Mouse (Mus musculus) MEL (cell line): Measurements from ENCODE around the gene Gpr89.

ENCODE experiments used
- CTCF ChIP-seq, 3 experiments: IDR thresholded peaks in 2 of 3; conservative IDR thresholded peaks in 1 of 3; 2 replicates each; pipeline ENCODE4 v1.5.1; 2011 to 2012; ENCODE audit warnings: low read length in 3 of 3, low read depth in 2 of 3, mild to moderate bottlenecking in 2 of 3, improper control_type of control experiment in 1 of 3, inconsistent platforms in 1 of 3, mixed read lengths in 1 of 3, moderate library complexity in 1 of 3; ENCODE audit not compliant: control insufficient read depth in 1 of 3, insufficient read depth in 1 of 3, poor library complexity in 1 of 3, severe bottlenecking in 1 of 3
- ELF1 ChIP-seq: IDR thresholded peaks from 2 replicates; pipeline ENCODE4 v1.6.1; 2014; ENCODE audit warnings: low read depth, mild to moderate bottlenecking, inconsistent platforms, low read length, improper control_type of control experiment, moderate library complexity
- EP300 ChIP-seq, 2 experiments: IDR thresholded peaks; 2 replicates each; pipeline ENCODE4 v1.6.1; 2011; ENCODE audit warnings: improper control_type of control experiment in 2 of 2, low read length in 2 of 2, low read depth in 1 of 2, mild to moderate bottlenecking in 1 of 2
- RAD21 ChIP-seq: IDR thresholded peaks from 2 replicates; pipeline ENCODE4 v1.6.1; 2011; ENCODE audit warnings: mild to moderate bottlenecking, low read depth, low read length, improper control_type of control experiment
- TCF12 ChIP-seq: IDR thresholded peaks from 2 replicates; pipeline ENCODE4 v1.6.1; 2014; ENCODE audit warnings: low read depth, mild to moderate bottlenecking, inconsistent platforms, low read length, improper control_type of control experiment, moderate library complexity
- ZKSCAN1 ChIP-seq: IDR thresholded peaks from 2 replicates; pipeline ENCODE4 v1.6.1; 2012; ENCODE audit warnings: low read depth, mild to moderate bottlenecking, inconsistent platforms, low read length, improper control_type of control experiment, moderate library complexity

DNA sequence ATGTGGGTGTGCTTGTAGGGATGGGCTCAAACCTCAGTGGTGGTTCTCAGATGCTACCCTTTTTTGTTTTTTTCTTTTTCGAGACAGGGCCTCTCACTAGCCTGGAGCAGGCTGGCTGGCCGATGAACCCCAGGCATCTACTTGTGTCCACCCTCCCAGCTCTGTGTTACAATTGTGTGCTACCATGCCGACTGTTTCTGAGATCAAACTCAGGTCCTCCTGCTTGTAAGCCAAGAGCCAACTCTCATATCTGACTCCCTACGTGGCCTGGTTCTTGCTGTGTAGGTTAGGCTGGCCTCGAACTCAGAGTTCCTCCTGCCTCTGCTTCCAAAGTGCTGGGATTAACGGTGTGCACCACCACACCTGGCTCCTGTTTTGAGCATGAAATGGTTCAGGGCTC, 60.0 kb downstream of the Gpr89 start:
- TF ChIP-seq CTCF (IDR thresholded peaks at IDR 0.05 in 2 of 3, conservative IDR thresholded peaks at IDR 0.05 in 1 of 3; ENCODE audit: control insufficient read depth in 1 of 3, insufficient read depth in 1 of 3, low read depth in 2 of 3, low read length in 3 of 3, poor library complexity in 1 of 3, severe bottlenecking in 1 of 3) (no peak), RAD21 (no peak), TCF12 (no peak), EP300 (IDR thresholded peaks at IDR 0.05; ENCODE audit: low read depth in 1 of 2, low read length in 2 of 2) (no peak), ELF1 (no peak), ZKSCAN1 (no peak)
